Mouse (Mus musculus) spleen, adult 2 months (tissue): ENCODE measurements at regions not wholly inside any gene's neighbourhood (a gene's known extent, or its start where the extent isn't known, plus 50 kb on each side); places are given as distances from the start of the nearest gene placed in this dataset.

Experiments used
- CTCF ChIP-seq: fragments of 200-500 bp; IDR thresholded peaks from 2 replicates; pipeline ENCODE4 v1.5.1; 2011; ENCODE audit warnings: mild to moderate bottlenecking, inconsistent platforms; ENCODE audit not compliant: insufficient read depth, insufficient read length, insufficient replicate concordance; ENCODE audit errors: extremely low read depth
- POLR2A ChIP-seq: fragments of 200-500 bp; IDR thresholded peaks from 2 replicates; pipeline ENCODE4 v1.6.1; 2011; ENCODE audit warnings: low read depth, low read length, inconsistent platforms

GRCm38 (mm10) chrX:12443794-12444193 lies 143.8 kb upstream of the Atp6ap2 start:
- TF ChIP-seq POLR2A (no peak), CTCF (no peak)
